Mouse (Mus musculus) C2C12 (cell line): ENCODE results near the gene Dnah3.

Source experiments
- CEBPB ChIP-seq: IDR thresholded peaks from one replicate; pipeline ENCODE4 v1.6.1; 2011; ENCODE audit warnings: low read depth, mild to moderate bottlenecking, control low read depth, moderate library complexity
- CTCF ChIP-seq: IDR thresholded peaks from one replicate; pipeline ENCODE4 v1.5.1; 2011; ENCODE audit not compliant: control insufficient read depth, insufficient read depth, insufficient read length
- FOSL1 ChIP-seq: IDR thresholded peaks from one replicate; pipeline ENCODE4 v1.8.0; 2011; ENCODE audit warnings: mild to moderate bottlenecking, low read length; ENCODE audit not compliant: poor library complexity, insufficient read depth, severe bottlenecking
- MAX ChIP-seq: IDR thresholded peaks from one replicate; pipeline ENCODE4 v1.6.1; 2011; ENCODE audit warnings: mild to moderate bottlenecking, control low read depth

GRCm38 (mm10) chr7:120055479-120055878 lies 39.6 kb downstream of the Dnah3 start:
- TF ChIP-seq CEBPB (no peak), CTCF (no peak), MAX (no peak), FOSL1 (no peak)
